Mouse (Mus musculus): ENCODE measurements around the gene Pagr1b. TPM values are rescaled to one million over a fixed set of nuclear protein-coding genes. Genes with fewer than 3 reads are reported as not detected.

Pagr1b gene
- total and polyA plus RNA-seq, 2 experiments, result 0.49 to 0.74 TPM

DNA sequence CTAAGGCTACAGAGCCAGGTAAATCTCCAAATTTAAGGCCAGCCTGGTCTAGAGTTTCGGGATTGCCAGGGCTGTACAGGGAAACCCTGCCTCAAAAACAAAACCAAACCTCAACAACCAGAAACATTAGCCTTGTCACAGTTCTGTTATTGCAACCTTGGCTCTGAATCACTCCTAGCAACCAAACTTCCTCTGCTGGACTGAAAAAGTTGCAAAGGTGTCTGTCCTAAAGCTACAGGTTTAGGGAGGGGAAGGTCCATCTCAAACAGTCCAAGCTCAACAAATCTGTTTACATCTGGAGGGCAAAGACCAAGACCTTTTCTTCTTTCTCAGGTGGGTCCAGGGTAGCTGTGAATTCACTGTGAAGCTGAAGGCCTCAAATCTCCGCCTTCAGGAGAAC is 5.2 kb downstream of the Pagr1b start:
- Histone ChIP-seq H3K4me1 (ENCODE audit: control insufficient read depth, insufficient read depth, low read length) (peaks cover 36% of the 10 kb centered on the region), H3K9ac (ENCODE audit: low read depth, low read length) (no peak overlapping the region), H3K36me3 (ENCODE audit: control insufficient read depth, insufficient read depth, low read length) (no peaks in the 10 kb centered on the region), H3K27me3 (ENCODE audit: control insufficient read depth, insufficient read depth, low read length) (no peaks in the 10 kb centered on the region), H3K79me2 (ENCODE audit: control insufficient read depth, insufficient read depth, low read length) (peaks cover 16% of the 10 kb centered on the region; the same call in 1 of the 2 replicates), H3K27ac (replicated peaks; ENCODE audit: insufficient read depth, low read depth, low read length) (peak overlapping the region; percentile 5), H3K4me3 (ENCODE audit: insufficient read depth, low read depth, low read length) (no peak overlapping the region)
- peak; percentile 53 for DNase-seq (ENCODE audit: extremely low read depth, low read depth, low spot score)
- TF ChIP-seq CTCF (IDR thresholded peaks at IDR 0.05; ENCODE audit: low read depth, low read length), result no peak
- no peak for TF ChIP-seq POLR2A (IDR thresholded peaks at IDR 0.05; ENCODE audit: extremely low read depth, insufficient read depth, low read length)
- WGBS, result 94% methylated on average over 2 of the region's 2 CpGs

DNA sequence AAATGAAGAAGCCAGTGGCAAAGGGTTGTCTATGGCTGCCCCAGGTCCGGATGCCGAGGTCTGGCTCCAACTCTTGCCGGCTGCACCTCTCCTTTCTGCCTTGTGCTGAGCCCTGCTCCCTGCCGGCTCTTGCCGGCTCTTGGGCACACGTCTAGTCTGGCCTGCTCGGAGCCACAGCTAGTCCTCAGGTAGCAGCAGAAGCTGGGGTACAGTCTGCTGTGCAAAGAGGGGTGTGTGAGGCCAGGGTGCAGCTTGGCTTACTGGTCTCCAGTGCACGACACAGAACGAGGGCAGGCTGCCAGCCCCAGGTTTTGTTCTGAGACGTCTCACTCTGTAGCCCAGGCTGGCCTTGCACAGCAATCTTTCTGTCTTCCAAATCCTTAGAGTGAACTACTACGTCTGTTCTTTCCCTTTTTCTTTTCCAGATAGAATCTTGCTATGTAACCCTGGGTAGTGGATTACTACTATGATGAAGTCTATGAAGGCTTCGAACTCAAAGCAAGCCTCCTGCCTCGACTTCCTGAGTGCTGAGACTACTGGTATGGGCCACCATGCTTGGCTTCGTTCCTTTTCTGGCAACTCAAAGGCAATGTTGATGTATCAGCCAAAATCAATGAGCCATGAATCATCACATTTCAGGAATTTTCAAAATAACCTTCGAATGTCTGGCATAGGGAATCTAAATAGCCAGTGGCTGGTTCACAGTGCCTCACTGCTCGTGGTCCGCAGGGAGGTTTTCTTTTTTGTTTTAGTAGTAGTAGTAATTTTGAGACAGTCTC is 6.8 kb downstream of the Pagr1b start:
- Histone ChIP-seq H3K79me2 (ENCODE audit: control insufficient read depth, insufficient read depth, low read length) (peaks cover 16% of the 10 kb centered on the region; the same call in 1 of the 2 replicates), H3K4me3 (ENCODE audit: insufficient read depth, low read depth, low read length) (no peak overlapping the region), H3K36me3 (ENCODE audit: control insufficient read depth, insufficient read depth, low read length) (no peaks in the 10 kb centered on the region), H3K4me1 (ENCODE audit: control insufficient read depth, insufficient read depth, low read length) (peaks cover 31% of the 10 kb centered on the region), H3K27me3 (ENCODE audit: control insufficient read depth, insufficient read depth, low read length) (no peaks in the 10 kb centered on the region), H3K9ac (ENCODE audit: low read depth, low read length) (no peak overlapping the region), H3K27ac (replicated peaks; ENCODE audit: insufficient read depth, low read depth, low read length) (peak overlapping the region; percentile 61)
- peak; percentile 77 for DNase-seq (ENCODE audit: extremely low read depth, low read depth, low spot score)
- no peak for TF ChIP-seq POLR2A (IDR thresholded peaks at IDR 0.05; ENCODE audit: extremely low read depth, insufficient read depth, low read length)
- TF ChIP-seq CTCF (IDR thresholded peaks at IDR 0.05; ENCODE audit: low read depth, low read length), result no peak
- WGBS, result 60% methylated on average over 17 of the region's 17 CpGs

DNA sequence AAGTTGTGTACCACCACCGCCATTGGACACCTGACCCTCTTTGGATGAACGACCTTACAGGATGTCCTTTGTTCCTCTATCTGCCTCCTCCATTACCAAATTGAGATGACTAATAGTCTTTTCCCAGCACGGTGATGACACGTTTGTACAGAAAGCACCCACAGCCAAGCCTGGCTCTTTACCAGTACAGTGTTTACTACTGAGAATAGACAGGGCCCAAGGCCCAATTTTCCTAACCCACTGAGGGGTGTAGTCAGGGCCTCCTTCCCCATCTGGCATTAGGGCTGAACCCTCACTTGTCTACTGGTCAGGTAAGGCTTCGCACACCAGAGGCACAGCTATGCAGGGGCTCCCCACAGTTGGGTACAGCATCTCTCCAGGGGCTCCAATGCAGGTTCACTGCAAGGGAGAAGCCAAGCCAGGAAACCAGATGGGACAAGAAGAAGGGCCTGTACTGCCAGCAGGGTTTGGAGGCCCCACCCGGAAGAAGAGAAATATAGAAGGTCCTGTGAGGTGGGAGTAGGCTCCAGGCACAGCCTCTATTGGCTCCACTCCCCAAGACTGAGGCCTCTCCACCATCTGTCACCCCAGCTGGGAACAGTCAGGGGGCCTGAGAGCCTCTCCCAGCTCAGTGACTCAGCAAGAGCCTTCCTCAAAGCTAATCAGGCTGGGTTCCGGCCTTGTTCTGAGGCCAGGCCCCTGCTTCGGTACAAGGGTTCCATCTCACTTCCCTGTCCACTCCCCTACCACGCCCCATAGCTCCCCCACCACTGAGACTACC is 7.9 kb downstream of the Pagr1b start:
- no peak overlapping the region for H3K4me3 ChIP-seq (ENCODE audit: insufficient read depth, low read depth, low read length)
- H3K9ac ChIP-seq (ENCODE audit: low read depth, low read length), result peak overlapping the region; percentile 31
- WGBS, result 52% methylated on average over 9 of the region's 9 CpGs
- peaks cover 7% of the 10 kb centered on the region; the same call in 1 of the 2 replicates for H3K79me2 ChIP-seq (ENCODE audit: control insufficient read depth, insufficient read depth, low read length)
- no peak for TF ChIP-seq CTCF (IDR thresholded peaks at IDR 0.05; ENCODE audit: low read depth, low read length)
- no peak for TF ChIP-seq POLR2A (IDR thresholded peaks at IDR 0.05; ENCODE audit: extremely low read depth, insufficient read depth, low read length)
- peak overlapping the region; percentile 81 for H3K27ac ChIP-seq (replicated peaks; ENCODE audit: insufficient read depth, low read depth, low read length)
- no peaks in the 10 kb centered on the region for H3K27me3 ChIP-seq (ENCODE audit: control insufficient read depth, insufficient read depth, low read length)
- H3K4me1 ChIP-seq (ENCODE audit: control insufficient read depth, insufficient read depth, low read length), result peaks cover 36% of the 10 kb centered on the region
- peak; percentile 29 for DNase-seq (ENCODE audit: extremely low read depth, low read depth, low spot score)
- no peaks in the 10 kb centered on the region for H3K36me3 ChIP-seq (ENCODE audit: control insufficient read depth, insufficient read depth, low read length)

DNA sequence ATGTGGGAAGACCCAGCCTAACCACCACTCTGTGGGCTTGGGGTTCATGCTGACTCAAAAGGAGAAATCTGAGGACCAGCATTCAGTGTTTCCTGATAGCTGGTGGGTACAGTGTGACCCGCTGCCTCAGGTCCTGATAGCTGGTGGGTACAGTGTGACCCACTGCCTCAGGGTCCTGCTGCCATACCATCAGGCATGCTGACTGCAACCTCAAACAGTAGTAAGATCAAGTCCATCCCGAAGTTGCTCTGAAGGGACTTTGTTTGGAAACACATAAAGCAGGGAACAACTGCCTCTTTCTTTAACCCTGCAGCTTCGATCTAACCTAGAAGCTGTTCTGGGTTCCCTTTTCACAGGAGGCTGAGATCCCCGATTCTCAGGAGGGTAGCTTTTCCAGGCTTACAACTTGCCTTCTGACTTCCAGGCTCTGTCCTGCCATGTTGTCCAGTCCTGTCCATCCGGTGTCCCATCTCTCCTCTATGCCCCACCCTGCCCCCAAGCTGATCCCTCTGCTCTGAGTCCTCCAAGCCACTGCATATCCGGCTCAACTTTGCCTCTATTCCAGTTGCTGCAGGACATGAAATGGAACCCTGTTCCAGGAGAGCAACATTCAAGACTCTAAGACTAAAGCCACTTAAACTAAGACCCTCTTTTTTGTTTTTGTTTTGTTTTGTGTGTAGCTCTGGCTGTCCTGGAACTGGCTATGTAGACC is 8.8 kb downstream of the Pagr1b start:
- Histone ChIP-seq H3K79me2 (ENCODE audit: control insufficient read depth, insufficient read depth, low read length) (no peaks in the 10 kb centered on the region), H3K36me3 (ENCODE audit: control insufficient read depth, insufficient read depth, low read length) (no peaks in the 10 kb centered on the region), H3K9ac (ENCODE audit: low read depth, low read length) (no peak overlapping the region), H3K27me3 (ENCODE audit: control insufficient read depth, insufficient read depth, low read length) (no peaks in the 10 kb centered on the region), H3K27ac (replicated peaks; ENCODE audit: insufficient read depth, low read depth, low read length) (0 out of 2 replicates have a peak overlapping the region, but pooled peaks have one; percentile 8), H3K4me1 (ENCODE audit: control insufficient read depth, insufficient read depth, low read length) (peaks cover 31% of the 10 kb centered on the region), H3K4me3 (ENCODE audit: insufficient read depth, low read depth, low read length) (no peak overlapping the region)
- no peak for DNase-seq (ENCODE audit: extremely low read depth, low read depth, low spot score)
- 86% methylated on average over 6 of the region's 6 CpGs for WGBS
- no peak for TF ChIP-seq CTCF (IDR thresholded peaks at IDR 0.05; ENCODE audit: low read depth, low read length)

DNA sequence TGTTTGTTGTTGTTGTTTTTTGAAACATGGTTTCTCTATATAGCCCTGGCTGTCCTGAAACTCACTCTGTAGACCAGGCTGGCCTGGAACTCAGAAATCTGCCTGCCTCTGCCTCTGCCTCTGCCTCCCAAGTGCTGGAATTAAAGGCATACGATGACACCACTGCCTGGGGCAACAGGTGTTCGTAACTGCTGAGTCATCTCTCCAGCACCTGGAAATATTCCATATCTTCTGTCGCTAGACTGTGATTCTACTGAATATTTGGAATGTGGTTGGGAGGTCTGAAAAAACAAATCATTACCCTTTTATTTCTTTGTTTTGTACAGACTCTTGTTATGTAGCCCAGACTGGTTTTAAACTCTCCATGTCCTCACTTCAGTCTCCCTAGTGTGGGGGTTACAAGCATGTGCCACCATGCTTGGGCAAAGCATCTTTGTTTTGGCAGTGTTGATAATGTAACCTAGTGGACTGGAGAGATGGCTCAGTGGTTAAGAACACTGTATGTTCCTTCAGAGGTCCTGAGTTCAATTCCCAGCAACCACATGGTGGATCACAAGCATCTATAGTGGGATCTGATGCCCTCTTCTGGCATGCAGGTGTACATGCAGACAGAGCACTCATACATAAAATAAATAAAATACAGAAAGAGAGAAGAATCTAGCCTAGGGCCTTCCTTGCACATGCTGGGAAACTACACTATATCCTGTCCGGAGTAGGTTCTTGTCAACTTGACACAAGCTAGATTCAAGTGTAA is 12.0 kb downstream of the Pagr1b start:
- Histone ChIP-seq H3K4me3 (ENCODE audit: insufficient read depth, low read depth, low read length) (no peak overlapping the region), H3K36me3 (ENCODE audit: control insufficient read depth, insufficient read depth, low read length) (peaks cover 5% of the 10 kb centered on the region; the same call in 1 of the 2 replicates), H3K4me1 (ENCODE audit: control insufficient read depth, insufficient read depth, low read length) (peaks cover 18% of the 10 kb centered on the region), H3K9ac (ENCODE audit: low read depth, low read length) (no peak overlapping the region), H3K79me2 (ENCODE audit: control insufficient read depth, insufficient read depth, low read length) (no peaks in the 10 kb centered on the region), H3K27ac (replicated peaks; ENCODE audit: insufficient read depth, low read depth, low read length) (no peak overlapping the region), H3K27me3 (ENCODE audit: control insufficient read depth, insufficient read depth, low read length) (no peaks in the 10 kb centered on the region)
- no peak for TF ChIP-seq CTCF (IDR thresholded peaks at IDR 0.05; ENCODE audit: low read depth, low read length)
- no peak for TF ChIP-seq POLR2A (IDR thresholded peaks at IDR 0.05; ENCODE audit: extremely low read depth, insufficient read depth, low read length)
- peak; percentile 30 for DNase-seq (ENCODE audit: extremely low read depth, low read depth, low spot score)
- WGBS, result 43% methylated on average over 4 of the region's 4 CpGs

Data from liver, adult 2 months (tissue).